Mouse (Mus musculus) intestine, embryonic 14.5 days (tissue): ENCODE data around the gene Spats2l. TPM values are rescaled to one million over a fixed set of nuclear protein-coding genes. Genes with fewer than 3 reads are reported as not detected.

ENCODE experiments used
- ATAC-seq: fragments of 200-750 bp; cut with Nextera tagmentation; replicated peaks from 2 replicates; pipeline ENCODE4 v1.8.0; 2017; ENCODE audit warnings: low read depth, moderate number of reproducible peaks, moderate TSS enrichment, moderate library complexity; ENCODE audit not compliant: low FRiP score, low TSS enrichment
- DNase-seq: peaks from one replicate; pipeline ENCODE4 v3.0.0-alpha.2; 2018; ENCODE audit warnings: low spot score
- H3K27ac ChIP-seq: fragments of 300-500 bp; sonication (generic); 2 replicates; pipeline ENCODE4 v1.5.1; 2014; ENCODE audit warnings: low read depth, mild to moderate bottlenecking, control low read depth
- H3K27me3 ChIP-seq: fragments of 300-500 bp; sonication (generic); replicated peaks from 2 replicates; pipeline ENCODE4 v1.6.1; 2014; ENCODE audit warnings: low read length, control low read depth; ENCODE audit not compliant: control insufficient read depth, insufficient read depth
- H3K36me3 ChIP-seq: fragments of 300-500 bp; sonication (generic); 2 replicates; pipeline ENCODE4 v1.6.1; 2014; ENCODE audit warnings: low read length, control low read depth; ENCODE audit not compliant: control insufficient read depth, insufficient read depth
- H3K4me1 ChIP-seq: fragments of 300-500 bp; sonication (generic); replicated peaks from 2 replicates; pipeline ENCODE4 v1.6.1; 2014; ENCODE audit warnings: low read length, control low read depth, mixed read lengths; ENCODE audit not compliant: control insufficient read depth, insufficient read depth
- H3K4me2 ChIP-seq: fragments of 300-500 bp; sonication (generic); 2 replicates; pipeline ENCODE4 v1.6.1; 2014; ENCODE audit warnings: low read length
- H3K4me3 ChIP-seq: fragments of 300-500 bp; sonication (generic); 2 replicates; pipeline ENCODE4 v1.5.1; 2014; ENCODE audit warnings: low read depth, low read length, control low read depth, mixed read lengths
- H3K9ac ChIP-seq: fragments of 300-500 bp; sonication (generic); 2 replicates; pipeline ENCODE4 v1.6.1; 2014; ENCODE audit warnings: mild to moderate bottlenecking, low read length
- H3K9me3 ChIP-seq: fragments of 300-500 bp; sonication (generic); 2 replicates; pipeline ENCODE4 v1.6.1; 2016; ENCODE audit warnings: low read length, control low read depth; ENCODE audit not compliant: control insufficient read depth
- WGBS: fragments of 180-500 bp; shearing (Covaris S2); extraction: QIAGEN DNeasy Blood & Tissue Kit; methylation state at CpG from one replicate; pipeline ENCODE4 v1.1.7; 2014; 5-methylcytosine and 5-hydroxymethylcytosine counted together
- polyA plus RNA-seq: library from polyadenylated mRNA; unstranded; fragments of >200 nt; fragmentation: Nextera tagmentation; extraction: Ambion mirVana; gene quantifications from 2 replicates; pipeline ENCODE4 v1.2.1, GENCODE M21; 2014

Spats2l gene
- polyA plus RNA-seq, 1 experiment from 2014 or later = 77.3 TPM

- DNase-seq = no peak
- WGBS = 6% methylated on average over 1 of the region's 1 CpGs
- no peaks in the 10 kb centered on the region for H3K27me3 ChIP-seq
Observed at GRCm38 (mm10) chr1:57949195-57949594, 175.2 kb downstream of the Spats2l start.

GRCm38 (mm10) chr1:57949716-57950115 is 175.8 kb downstream of the Spats2l start:
- Histone ChIP-seq H3K27ac (no peak overlapping the region), H3K9ac (no peak overlapping the region), H3K4me1 (peaks cover 7% of the 10 kb centered on the region), H3K36me3 (peaks cover 21% of the 10 kb centered on the region), H3K4me2 (no peak overlapping the region), H3K27me3 (no peaks in the 10 kb centered on the region), H3K9me3 (no peaks in the 10 kb centered on the region), H3K4me3 (no peak overlapping the region)
- DNase-seq (no peak), ATAC-seq (no peak)
- 79% methylated on average over 5 of the region's 5 CpGs for WGBS

More at GRCm38 (mm10) chr1:57949195-57949594, 175.2 kb downstream of the Spats2l start:
- peaks cover 22% of the 10 kb centered on the region for H3K36me3 ChIP-seq
- no peak overlapping the region for H3K27ac ChIP-seq
- H3K4me2 ChIP-seq = no peak overlapping the region
- H3K9me3 ChIP-seq = no peaks in the 10 kb centered on the region
- no peak overlapping the region for H3K4me3 ChIP-seq
- peaks cover 7% of the 10 kb centered on the region for H3K4me1 ChIP-seq
- no peak overlapping the region for H3K9ac ChIP-seq
- no peak for ATAC-seq

GRCm38 (mm10) chr1:57952509-57952908 is 178.5 kb downstream of the Spats2l start:
- 96% methylated on average over 4 of the region's 4 CpGs for WGBS
- Histone ChIP-seq H3K9ac (no peak overlapping the region), H3K4me3 (no peak overlapping the region), H3K36me3 (peaks cover 30% of the 10 kb centered on the region), H3K27ac (no peak overlapping the region), H3K9me3 (no peaks in the 10 kb centered on the region), H3K4me2 (no peak overlapping the region), H3K4me1 (peaks cover 3% of the 10 kb centered on the region), H3K27me3 (no peaks in the 10 kb centered on the region)
- DNase-seq = no peak
- ATAC-seq = no peak

GRCm38 (mm10) chr1:57953586-57954375 is 179.8 kb downstream of the Spats2l start:
- WGBS = 88% methylated on average over 16 of the region's 16 CpGs
- no peaks in the 10 kb centered on the region for H3K27me3 ChIP-seq
- no peak for ATAC-seq
- no peak overlapping the region for H3K4me2 ChIP-seq
- no peaks in the 10 kb centered on the region for H3K4me1 ChIP-seq
- H3K36me3 ChIP-seq = peaks cover 32% of the 10 kb centered on the region
- H3K9me3 ChIP-seq = no peaks in the 10 kb centered on the region
- H3K27ac ChIP-seq = no peak overlapping the region
- H3K4me3 ChIP-seq = no peak overlapping the region
- no peak overlapping the region for H3K9ac ChIP-seq
- DNase-seq = no peak

GRCm38 (mm10) chr1:57954376-57954765 is 180.4 kb downstream of the Spats2l start:
- no peak overlapping the region for H3K4me3 ChIP-seq
- no peaks in the 10 kb centered on the region for H3K27me3 ChIP-seq
- no peak overlapping the region for H3K4me2 ChIP-seq
- peaks cover 38% of the 10 kb centered on the region for H3K36me3 ChIP-seq
- no peaks in the 10 kb centered on the region for H3K9me3 ChIP-seq
- 87% methylated on average over 5 of the region's 5 CpGs for WGBS
- H3K27ac ChIP-seq = no peak overlapping the region
- H3K4me1 ChIP-seq = no peaks in the 10 kb centered on the region
- no peak overlapping the region for H3K9ac ChIP-seq
- ATAC-seq = no peak
- DNase-seq = no peak

- DNase-seq (no peak), ATAC-seq (no peak)
- Histone ChIP-seq H3K36me3 (peaks cover 44% of the 10 kb centered on the region), H3K27me3 (no peaks in the 10 kb centered on the region), H3K9me3 (no peaks in the 10 kb centered on the region), H3K4me1 (no peaks in the 10 kb centered on the region), H3K9ac (no peak overlapping the region), H3K4me2 (no peak overlapping the region), H3K4me3 (no peak overlapping the region), H3K27ac (no peak overlapping the region)
- 100% methylated on average over 1 of the region's 1 CpGs for WGBS
Observed at GRCm38 (mm10) chr1:57955774-57956173, 181.8 kb downstream of the Spats2l start.

GRCm38 (mm10) chr1:57969327-57970271 is 195.6 kb downstream of the Spats2l start:
- H3K36me3 ChIP-seq = peaks cover 21% of the 10 kb centered on the region
- peak; percentile 98 for ATAC-seq

GRCm38 (mm10) chr1:57971588-57971987 is 197.6 kb downstream of the Spats2l start:
- peaks cover 10% of the 10 kb centered on the region for H3K4me1 ChIP-seq
- no peaks in the 10 kb centered on the region for H3K9me3 ChIP-seq
- no peak overlapping the region for H3K4me2 ChIP-seq
- DNase-seq (no peak), ATAC-seq (no peak)
- no peak overlapping the region for H3K27ac ChIP-seq
- no peaks in the 10 kb centered on the region for H3K27me3 ChIP-seq
- 70% methylated on average over 2 of the region's 2 CpGs for WGBS
- peaks cover 7% of the 10 kb centered on the region; the same call in 1 of the 2 replicates for H3K36me3 ChIP-seq
- H3K9ac ChIP-seq = no peak overlapping the region
- no peak overlapping the region for H3K4me3 ChIP-seq

More at GRCm38 (mm10) chr1:57969327-57970271, 195.6 kb downstream of the Spats2l start:
- peak; percentile 100 for DNase-seq
- H3K27me3 ChIP-seq = no peaks in the 10 kb centered on the region
- H3K4me3 ChIP-seq = peak overlapping the region; percentile 70
- peaks cover 10% of the 10 kb centered on the region for H3K4me1 ChIP-seq
- peak overlapping the region; percentile 93 for H3K4me2 ChIP-seq
- H3K9me3 ChIP-seq = no peaks in the 10 kb centered on the region
- H3K27ac ChIP-seq = peak overlapping the region; percentile 75
- H3K9ac ChIP-seq = peak overlapping the region; percentile 94
- under 1% methylated on average over 65 of the region's 65 CpGs for WGBS
